Mouse (Mus musculus) lung, postnatal 0 days (tissue): ENCODE results near the gene Rras2.

Experiments used
- CTCF ChIP-seq: IDR thresholded peaks from 2 replicates; pipeline ENCODE4 v1.5.1; 2016; ENCODE audit warnings: antibody characterized with exemption, mild to moderate bottlenecking
- EP300 ChIP-seq: IDR thresholded peaks from 2 replicates; pipeline ENCODE4 v1.6.1; 2016; ENCODE audit warnings: antibody characterized with exemption, mild to moderate bottlenecking, control low read depth

GRCm38 (mm10) chr7:114074595-114074994 lies 43.0 kb downstream of the Rras2 start:
- TF ChIP-seq CTCF (no peak), EP300 (no peak)
